In the genomic region with DNA sequence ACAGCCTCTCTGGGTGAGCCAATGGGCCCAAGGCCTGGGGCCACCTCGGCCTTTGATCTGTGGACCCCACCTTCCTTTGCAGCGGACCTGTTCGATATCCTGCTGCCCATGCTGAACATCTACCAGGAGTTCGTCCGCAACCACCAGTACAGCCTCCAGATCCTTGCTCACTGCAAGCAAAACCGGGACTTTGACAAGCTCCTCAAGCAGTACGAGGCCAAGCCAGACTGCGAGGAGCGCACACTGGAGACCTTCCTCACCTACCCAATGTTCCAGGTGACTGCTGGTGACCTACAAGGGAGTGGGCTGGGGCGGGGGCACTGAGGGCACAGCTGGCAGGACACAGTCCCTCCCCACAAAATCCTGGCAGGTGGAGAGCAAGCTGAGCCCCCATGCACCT, we compare ENCODE assay signal across 27 mouse cellular contexts.
"Had no signal": no experiment of that assay in that cellular context is flagged by ENCODE, and none has a peak within 500 bp of the region (broad histone marks: within the 10 kb centered on the region; RNA-seq: fewer than 3 reads in every experiment).

No protein-coding gene starts in this region.

- H3K9me3 ChIP-seq: heart, embryonic 13.5 days; heart, embryonic 15.5 days; hindbrain, embryonic 10.5 days; hindbrain, embryonic 12.5 days; intestine, embryonic 15.5 days; limb, embryonic 10.5 days; limb, embryonic 12.5 days had no signal

- H3K4me1 ChIP-seq: hindbrain, embryonic 10.5 days; hindbrain, embryonic 12.5 days; intestine, embryonic 15.5 days; limb, embryonic 10.5 days; limb, embryonic 12.5 days had no signal

- H3K27ac ChIP-seq: gastrocnemius, adult 2 months; heart, adult 2 months; heart, embryonic 13.5 days; heart, embryonic 15.5 days; hindbrain, embryonic 10.5 days; hindbrain, embryonic 12.5 days; hindbrain, embryonic 14.5 days; intestine, embryonic 15.5 days; left cerebral cortex, adult 2 months; limb, embryonic 10.5 days; limb, embryonic 12.5 days had no signal

- H3K9ac ChIP-seq: heart, embryonic 13.5 days; heart, embryonic 15.5 days; hindbrain, embryonic 12.5 days; hindbrain, embryonic 14.5 days; intestine, embryonic 15.5 days; limb, embryonic 12.5 days had no signal

- ATAC-seq: hindbrain, embryonic 16.5 days; inflammation-experienced regulatory T-cells, adult 6 months; intestine, postnatal 0 days had no signal

- H3K27me3 ChIP-seq: hindbrain, embryonic 12.5 days; intestine, embryonic 15.5 days had no signal

- H3K4me2 ChIP-seq: heart, embryonic 11.5 days; heart, embryonic 13.5 days; heart, embryonic 15.5 days; hindbrain, embryonic 12.5 days; hindbrain, embryonic 14.5 days; intestine, embryonic 15.5 days; limb, embryonic 12.5 days; liver, embryonic 11.5 days had no signal

- H3K36me3 ChIP-seq: heart, embryonic 13.5 days; heart, embryonic 15.5 days; hindbrain, embryonic 10.5 days; hindbrain, embryonic 12.5 days; intestine, embryonic 15.5 days; limb, embryonic 10.5 days; limb, embryonic 12.5 days had no signal

- H3K4me3 ChIP-seq: gastrocnemius, adult 2 months; heart, adult 2 months; heart, embryonic 13.5 days; heart, embryonic 15.5 days; hindbrain, embryonic 10.5 days; hindbrain, embryonic 12.5 days; intestine, embryonic 15.5 days; left cerebral cortex, adult 2 months; limb, embryonic 10.5 days; limb, embryonic 12.5 days had no signal

- DNase-seq: gastrocnemius, adult 2 months; gastrocnemius, postnatal 10 days; gastrocnemius, postnatal 25 days; heart, postnatal 14 days; heart, postnatal 36 days; kidney, adult 18-20 months; kidney, adult 8-10 months; kidney, postnatal 10 days; kidney, postnatal 25 days; kidney, postnatal 4 days; layer of hippocampus, adult 9-11 months; liver had no signal
